Mouse (Mus musculus) left cerebral cortex, adult 18-20 months (tissue): ENCODE data around the gene Racgap1. TPM values are rescaled to one million over a fixed set of nuclear protein-coding genes. Genes with fewer than 3 reads are reported as not detected.

Experiments
- DNase-seq, 2 experiments: peaks; one replicate each; pipeline ENCODE4 v3.0.0; 2021 to 2022; ENCODE audit warnings: low spot score in 2 of 2, mixed read lengths in 1 of 2
- total RNA-seq, 2 experiments: library from RNA; stranded (reverse); gene quantifications; 2 replicates each; pipeline ENCODE4 v1.2.3; 2021

The Racgap1 gene
- total RNA-seq, 2 experiments from 2014 or later: 12.4 to 13.0 TPM

- no peak for DNase-seq
Measured at GRCm38 (mm10) chr15:99622063-99622462, 29.4 kb downstream of the Racgap1 start.

GRCm38 (mm10) chr15:99619821-99620220, 31.6 kb downstream of the Racgap1 start:
- no peak for DNase-seq

- no peak for DNase-seq
Measured at GRCm38 (mm10) chr15:99618595-99618994, 32.9 kb downstream of the Racgap1 start.

GRCm38 (mm10) chr15:99615246-99615645, 36.2 kb downstream of the Racgap1 start:
- no peak for DNase-seq

GRCm38 (mm10) chr15:99614753-99615152, 36.7 kb downstream of the Racgap1 start:
- DNase-seq: peak in 1 of 2 experiments; percentile 36

GRCm38 (mm10) chr15:99614273-99614672, 37.2 kb downstream of the Racgap1 start:
- DNase-seq: no peak

GRCm38 (mm10) chr15:99611563-99611962, 39.9 kb downstream of the Racgap1 start:
- peak in 1 of 2 experiments; percentile 28 for DNase-seq

- no peak for DNase-seq
Measured at GRCm38 (mm10) chr15:99608382-99609125, 42.9 kb downstream of the Racgap1 start.

- no peak for DNase-seq
Measured at GRCm38 (mm10) chr15:99607388-99608113, 43.9 kb downstream of the Racgap1 start.

GRCm38 (mm10) chr15:99606515-99606914, 44.9 kb downstream of the Racgap1 start:
- DNase-seq: peak; percentile 49 to 65

- no peak for DNase-seq
Measured at GRCm38 (mm10) chr15:99605595-99605994, 45.9 kb downstream of the Racgap1 start.

GRCm38 (mm10) chr15:99603216-99603615, 48.2 kb downstream of the Racgap1 start:
- peak in 1 of 2 experiments; percentile 20 for DNase-seq

GRCm38 (mm10) chr15:99602206-99602820, 49.1 kb downstream of the Racgap1 start:
- DNase-seq: no peak

- no peak for DNase-seq
Measured at GRCm38 (mm10) chr15:99601823-99602120, 49.7 kb downstream of the Racgap1 start.

- no peak for DNase-seq
Measured at GRCm38 (mm10) chr15:99600986-99601822, 50.3 kb downstream of the Racgap1 start, which contains the start of gene Aqp6. Aqp6 (plus strand) TSS chr15:99601400.

GRCm38 (mm10) chr15:99599245-99600070, 52.0 kb downstream of the Racgap1 start:
- DNase-seq: no peak

- DNase-seq: no peak
Measured at GRCm38 (mm10) chr15:99597596-99597995, 53.9 kb downstream of the Racgap1 start.

- DNase-seq: peak in 1 of 2 experiments; percentile 21
Measured at GRCm38 (mm10) chr15:99596841-99597240, 54.6 kb downstream of the Racgap1 start.

GRCm38 (mm10) chr15:99596056-99596687, 55.3 kb downstream of the Racgap1 start:
- peak; percentile 88 to 89 for DNase-seq

- DNase-seq: no peak
Measured at GRCm38 (mm10) chr15:99594951-99595350, 56.5 kb downstream of the Racgap1 start.
